Mouse (Mus musculus): ENCODE measurements around the gene Atp1b3.
A peak's percentile ranks its signal among the peaks of the same experiment; 100 is the strongest.
"Not testable (repeated sequence)": the region's sequence is repeated elsewhere in the genome, so short reads cannot be mapped to it uniquely, and the experiment has no call there.

Gene Atp1b3

GRCm38 (mm10) chr9:96363581-96364140 is 581 bp downstream of the Atp1b3 start:
- peak; percentile 39 to 56 for DNase-seq

- no peak for DNase-seq
Measured at GRCm38 (mm10) chr9:96360056-96360455, 4.2 kb downstream of the Atp1b3 start.

- peak in 1 of 2 experiments; percentile 17 for DNase-seq
Measured at GRCm38 (mm10) chr9:96353799-96354198, 10.4 kb downstream of the Atp1b3 start.

- peak; percentile 16 to 47 for DNase-seq
Measured at GRCm38 (mm10) chr9:96353121-96353769, 11.0 kb downstream of the Atp1b3 start.

- not testable (repeated sequence) for DNase-seq
Measured at GRCm38 (mm10) chr9:96351771-96352170, 12.5 kb downstream of the Atp1b3 start.

- DNase-seq = peak in 1 of 2 experiments; percentile 38
Measured at GRCm38 (mm10) chr9:96350476-96350875, 13.8 kb downstream of the Atp1b3 start.

GRCm38 (mm10) chr9:96350010-96350409 is 14.2 kb downstream of the Atp1b3 start:
- DNase-seq = peak in 1 of 2 experiments; percentile 38

- no peak for DNase-seq
Measured at GRCm38 (mm10) chr9:96348885-96349284, 15.4 kb downstream of the Atp1b3 start.

- DNase-seq = no peak
Measured at GRCm38 (mm10) chr9:96345750-96346149, 18.5 kb downstream of the Atp1b3 start.

GRCm38 (mm10) chr9:96331146-96331545 is 33.1 kb downstream of the Atp1b3 start:
- no peak for DNase-seq

GRCm38 (mm10) chr9:96328226-96328625 is 36.0 kb downstream of the Atp1b3 start:
- no peak for DNase-seq

- DNase-seq = no peak
Measured at GRCm38 (mm10) chr9:96326496-96326923, 37.7 kb downstream of the Atp1b3 start.

GRCm38 (mm10) chr9:96324502-96324901 is 39.7 kb downstream of the Atp1b3 start:
- no peak for DNase-seq

GRCm38 (mm10) chr9:96322411-96323152 is 41.7 kb downstream of the Atp1b3 start:
- DNase-seq = no peak

- no peak for DNase-seq
Measured at GRCm38 (mm10) chr9:96320551-96320980, 43.7 kb downstream of the Atp1b3 start.

- DNase-seq = no peak
Measured at GRCm38 (mm10) chr9:96319333-96319732, 44.9 kb downstream of the Atp1b3 start.

GRCm38 (mm10) chr9:96312074-96312473 is 52.2 kb downstream of the Atp1b3 start:
- no peak for DNase-seq

GRCm38 (mm10) chr9:96308816-96309215 is 55.4 kb downstream of the Atp1b3 start:
- DNase-seq = no peak

GRCm38 (mm10) chr9:96299324-96300008 is 64.8 kb downstream of the Atp1b3 start:
- no peak for DNase-seq

GRCm38 (mm10) chr9:96292144-96292543 is 72.1 kb downstream of the Atp1b3 start:
- DNase-seq = no peak

- no peak for DNase-seq
Measured at GRCm38 (mm10) chr9:96284916-96285315, 79.3 kb downstream of the Atp1b3 start.

Measured in thymus, adult 18-20 months (tissue).